Comparison of ENCODE assay signal across 8 mouse cellular contexts in the genomic region with DNA sequence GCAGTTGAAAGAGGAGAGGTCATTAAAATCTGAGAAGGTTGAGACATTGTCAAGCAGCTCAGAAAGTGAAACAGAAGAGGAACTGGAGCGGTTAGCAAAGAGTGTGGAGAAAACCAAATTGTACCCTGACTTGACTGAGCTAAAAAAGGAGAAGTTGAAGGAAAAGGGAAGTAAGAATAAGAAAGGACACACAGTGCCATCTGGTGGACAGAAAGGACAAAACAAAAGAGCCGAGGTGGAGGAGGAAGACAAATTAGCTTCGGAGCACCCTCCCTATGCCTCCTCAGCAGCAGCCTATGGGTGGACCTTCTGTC. TPM values are rescaled to one million over a fixed set of nuclear protein-coding genes. Genes with fewer than 3 reads are reported as not detected.
DNase-seq lines count a peak whose midpoint lies in the region; ATAC-seq and TF ChIP-seq lines count a peak whose summit lies in the region.

No protein-coding gene starts in this region.

- WGBS in spleen, adult 2 months: 5% methylated on average over 3 of the region's 3 CpGs
- WGBS in midbrain, embryonic 16.5 days: 76% methylated on average over 3 of the region's 3 CpGs

- peaks cover 7% of the 10 kb centered on the region; the same call in 1 of the 2 replicates for H3K36me3 ChIP-seq in spleen, adult 2 months (ENCODE audit: control insufficient read depth, insufficient read depth, low read length)
- peaks cover 4% of the 10 kb centered on the region for H3K36me3 ChIP-seq in midbrain, embryonic 16.5 days (ENCODE audit: control insufficient read depth, insufficient read depth, low read length)

- H3K4me1 ChIP-seq in spleen, adult 2 months (ENCODE audit: control insufficient read depth, insufficient read depth, insufficient read length): no peaks in the 10 kb centered on the region
- H3K4me1 ChIP-seq in midbrain, embryonic 16.5 days (ENCODE audit: control insufficient read depth, insufficient read depth, low read length): no peaks in the 10 kb centered on the region

- peak; percentile 49; the same call in 1 of the 2 replicates for TF ChIP-seq CTCF in spleen, adult 2 months (IDR thresholded peaks at IDR 0.05; ENCODE audit: extremely low read depth, insufficient read depth, insufficient read length, insufficient replicate concordance)

- peak; percentile 25; the same call in 1 of the 2 replicates for TF ChIP-seq POLR2A in spleen, adult 2 months (IDR thresholded peaks at IDR 0.05; ENCODE audit: low read depth, low read length)

- no peak overlapping the region for H3K9ac ChIP-seq in midbrain, embryonic 16.5 days (ENCODE audit: low read depth, low read length)

- DNase-seq in gastrocnemius, adult 18-20 months (ENCODE audit: low spot score): peak; percentile 34
- DNase-seq in gastrocnemius, postnatal 25 days: no peak
- DNase-seq in spleen, adult 2 months (ENCODE audit: low read depth in 1 of 2, low spot score in 2 of 2): peak; percentile 47 to 85
- no peak for DNase-seq in spleen, adult 12 weeks (ENCODE audit: low spot score)
- DNase-seq in skeletal muscle tissue, adult 2 months (ENCODE audit: low read depth, low spot score): peak; percentile 36
- no peak for DNase-seq in gastrocnemius, postnatal 4 days (ENCODE audit: low spot score in 2 of 2)

- peak; percentile 78 to 86 for ATAC-seq in hematopoietic stem cell, adult 5-6 weeks (replicated peaks in 1 of 2; ENCODE audit: insufficient read depth in 1 of 2, low FRiP score in 2 of 2, low TSS enrichment in 1 of 2, low read depth in 1 of 2, poor library complexity in 2 of 2, severe bottlenecking in 2 of 2)
- ATAC-seq in midbrain, embryonic 16.5 days: no peak

- peak overlapping the region; percentile 68 for H3K4me3 ChIP-seq in spleen, adult 2 months (ENCODE audit: extremely low read depth, insufficient read depth, insufficient read length)
- no peak overlapping the region for H3K4me3 ChIP-seq in midbrain, embryonic 16.5 days (ENCODE audit: low read depth, low read length)

- H3K9me3 ChIP-seq in midbrain, embryonic 16.5 days (replicated peaks; ENCODE audit: control insufficient read depth, low read length, poor library complexity, severe bottlenecking): no peaks in the 10 kb centered on the region

- H3K27me3 ChIP-seq in spleen, adult 2 months (ENCODE audit: control insufficient read depth, insufficient read depth, low read length): no peaks in the 10 kb centered on the region
- no peaks in the 10 kb centered on the region for H3K27me3 ChIP-seq in midbrain, embryonic 16.5 days (ENCODE audit: control insufficient read depth, insufficient read depth, low read depth, low read length)

- peak overlapping the region; percentile 98 for H3K27ac ChIP-seq in spleen, adult 2 months (ENCODE audit: insufficient read depth, low read length)
- H3K27ac ChIP-seq in midbrain, embryonic 16.5 days (ENCODE audit: low read length): no peak overlapping the region

- no peak overlapping the region for H3K4me2 ChIP-seq in midbrain, embryonic 16.5 days (ENCODE audit: low read length)

RNA-seq across cellular contexts. Expression of a gene that starts 13.0 kb away (rescaled TPM):
- under 1 TPM in 1 of 2 experiments, not detected in 1; 0.19 TPM for total RNA-seq in gastrocnemius, adult 18-20 months (2021)
- not detected for total RNA-seq in gastrocnemius, postnatal 25 days (2021)
- polyA plus RNA-seq in spleen, adult 2 months (2012; rRNA removed): 0.07 and 0.11 TPM in 2 replicates
- 0.75 TPM in 1 of 2 replicates, not detected in the other for total RNA-seq in hematopoietic stem cell, adult 5-6 weeks (2017)
- under 1 TPM; 0.07 to 0.13 TPM for total RNA-seq in gastrocnemius, postnatal 4 days (2021)
- polyA plus RNA-seq in midbrain, embryonic 16.5 days (2015; fragmentation: Nextera tagmentation; extraction: Ambion mirVana): 6.3 and 6.4 TPM in 2 replicates

Comparison
In these comparisons a context has a peak if more than half of its experiments do, and no peak if none do; other contexts are left out.
1. DNase-seq: peak in gastrocnemius, adult 18-20 months (single experiment), spleen, adult 2 months (2 of 2) and skeletal muscle tissue, adult 2 months (single experiment); none in gastrocnemius, postnatal 25 days (single experiment), spleen, adult 12 weeks (single experiment) and gastrocnemius, postnatal 4 days (0 of 2).